Mouse (Mus musculus) fibroblast of lung, adult 2 months (primary cell): ENCODE measurements around the gene Ndufs7.

Source experiments
- DNase-seq: peaks from one replicate; pipeline ENCODE4 v3.0.0-alpha.2; 2011; ENCODE audit warnings: low read depth

Gene Ndufs7

DNA sequence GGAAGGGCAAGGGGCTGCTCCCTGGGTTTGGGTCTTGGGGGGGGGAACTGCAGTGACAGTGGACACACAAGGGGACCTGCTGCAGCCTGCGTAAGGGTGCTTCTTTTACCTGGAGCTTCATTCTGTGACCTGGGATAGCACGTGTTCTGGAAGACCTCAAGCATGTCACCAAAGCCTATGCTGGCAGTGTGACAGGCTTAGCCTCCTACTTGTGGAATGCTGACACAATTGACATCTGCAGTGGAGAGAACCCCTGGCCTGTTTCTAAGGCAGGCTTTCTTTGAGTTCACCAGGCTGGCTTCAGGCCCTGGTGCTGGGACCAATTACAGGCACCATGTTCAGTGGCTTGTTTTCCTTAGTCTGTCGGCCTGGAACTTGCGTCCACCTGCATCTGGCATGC is 45.4 kb downstream of the Ndufs7 start:
- DNase-seq, result no peak

DNA sequence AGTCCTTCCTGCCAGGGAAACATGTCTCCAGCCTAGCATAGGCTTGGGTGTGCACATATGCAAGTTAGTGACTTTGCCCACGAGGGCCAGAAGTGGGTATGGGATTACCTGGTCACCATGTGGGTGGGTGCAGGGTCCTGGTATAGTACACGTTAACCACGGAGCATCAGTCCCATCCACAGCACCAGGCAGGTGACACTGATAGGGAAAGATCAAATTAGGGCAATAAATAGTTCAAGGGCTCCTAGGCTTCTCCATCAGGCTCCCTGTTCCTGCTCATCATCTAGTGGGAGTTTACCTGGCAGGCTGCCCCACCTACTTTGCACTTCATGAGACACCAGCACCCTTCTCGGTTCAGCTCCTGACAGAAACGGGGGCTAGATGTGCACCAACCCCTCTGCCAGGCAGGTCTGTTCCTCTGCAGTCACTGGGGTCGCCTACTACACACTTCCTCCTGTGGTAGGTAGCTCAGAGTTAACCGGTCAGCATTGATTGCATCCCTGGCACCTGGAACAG is 45.9 kb downstream of the Ndufs7 start:
- DNase-seq, result no peak

DNA sequence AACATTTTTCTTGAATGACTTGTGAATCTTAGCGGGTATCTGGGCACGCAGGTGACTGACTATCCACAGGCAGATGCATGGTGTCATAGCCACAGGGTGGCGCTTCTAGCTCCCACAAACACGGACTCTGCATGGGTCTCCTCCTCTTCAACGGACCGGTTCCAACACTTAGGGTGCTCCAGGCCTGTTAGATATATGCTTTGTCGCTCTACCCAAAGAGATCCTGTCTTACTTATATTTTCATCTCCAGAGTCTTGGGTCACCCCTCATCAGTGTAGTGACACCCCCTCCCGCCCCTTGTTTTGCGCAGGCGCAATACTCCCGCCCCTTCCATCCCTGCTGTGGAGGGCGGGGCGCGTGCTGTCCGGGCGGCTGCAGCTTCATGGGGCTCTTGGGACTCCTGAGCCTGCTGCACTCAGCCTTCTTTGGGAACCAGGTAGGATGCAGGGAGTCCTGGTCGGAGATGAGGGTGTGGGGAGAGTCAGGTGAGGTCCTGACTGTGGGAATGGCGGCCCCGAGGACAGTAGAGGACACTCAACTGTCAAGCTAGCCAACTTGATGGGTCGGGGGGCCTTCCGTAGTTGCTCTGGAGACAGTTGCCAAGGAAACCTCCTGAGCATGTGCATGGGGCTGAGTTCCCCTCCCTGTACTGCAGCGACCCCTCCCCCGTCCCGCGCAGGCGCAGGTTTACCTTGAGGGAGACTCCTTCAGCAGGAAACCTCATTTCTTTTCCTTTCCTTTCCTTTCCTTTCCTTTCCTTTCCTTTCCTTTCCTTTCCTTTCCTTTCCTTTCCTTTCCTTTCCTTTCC is 46.9 kb downstream of the Ndufs7 start, which contains the start of gene Apc2:
Apc2 (plus strand) TSS at position 360 of the 808 bp plus-strand sequence.
- peak; percentile 41 for DNase-seq

DNA sequence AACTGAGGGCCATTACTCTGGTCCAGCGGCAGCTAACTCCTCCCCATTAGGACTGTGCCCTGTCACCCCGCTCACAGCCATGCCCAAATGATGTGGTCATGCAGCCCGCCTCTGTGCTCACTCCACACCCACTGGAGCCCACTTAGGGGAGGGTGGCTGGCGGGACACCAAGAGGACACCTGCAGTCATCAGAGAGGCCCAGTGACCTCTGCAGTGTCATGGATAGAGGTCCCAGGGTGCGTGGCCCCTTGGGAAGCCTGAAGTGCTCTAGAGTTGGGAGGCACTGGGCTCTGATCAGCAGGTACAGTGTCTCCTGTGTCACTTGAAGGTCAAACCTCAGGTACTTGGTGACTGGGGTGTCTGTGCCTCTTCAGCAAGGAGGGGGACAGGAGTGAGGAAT is 47.9 kb downstream of the Ndufs7 start:
- DNase-seq, result no peak

DNA sequence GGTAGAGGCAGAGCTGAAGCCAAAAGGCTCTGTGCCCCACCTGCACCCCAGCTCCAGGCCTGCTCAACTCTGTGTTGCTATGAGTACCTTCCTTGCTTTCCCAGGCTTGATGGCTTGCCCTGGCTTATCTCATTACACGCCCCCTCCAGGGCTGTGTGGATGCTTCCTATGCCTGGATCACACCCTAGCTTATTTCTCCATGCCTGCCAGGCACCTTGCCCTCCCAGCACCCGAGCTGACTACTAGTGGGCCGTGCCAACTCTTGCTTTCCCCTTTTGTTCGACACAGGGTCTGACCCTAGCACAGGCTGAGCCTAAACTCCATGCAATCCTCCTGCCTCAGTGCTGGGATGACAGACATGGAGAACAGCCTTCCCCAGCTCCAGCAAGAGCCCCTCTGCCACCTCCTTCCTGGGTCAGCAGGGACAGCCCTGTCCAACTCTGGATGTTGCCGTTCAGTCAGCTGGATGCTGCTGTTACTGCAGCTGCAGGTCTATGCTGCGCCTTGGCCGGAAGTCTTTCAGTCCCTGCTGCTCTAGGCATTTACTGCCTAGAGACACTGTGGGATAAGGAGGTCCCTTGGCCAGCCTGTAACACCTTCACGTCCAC is 48.7 kb downstream of the Ndufs7 start:
- DNase-seq, result no peak

DNA sequence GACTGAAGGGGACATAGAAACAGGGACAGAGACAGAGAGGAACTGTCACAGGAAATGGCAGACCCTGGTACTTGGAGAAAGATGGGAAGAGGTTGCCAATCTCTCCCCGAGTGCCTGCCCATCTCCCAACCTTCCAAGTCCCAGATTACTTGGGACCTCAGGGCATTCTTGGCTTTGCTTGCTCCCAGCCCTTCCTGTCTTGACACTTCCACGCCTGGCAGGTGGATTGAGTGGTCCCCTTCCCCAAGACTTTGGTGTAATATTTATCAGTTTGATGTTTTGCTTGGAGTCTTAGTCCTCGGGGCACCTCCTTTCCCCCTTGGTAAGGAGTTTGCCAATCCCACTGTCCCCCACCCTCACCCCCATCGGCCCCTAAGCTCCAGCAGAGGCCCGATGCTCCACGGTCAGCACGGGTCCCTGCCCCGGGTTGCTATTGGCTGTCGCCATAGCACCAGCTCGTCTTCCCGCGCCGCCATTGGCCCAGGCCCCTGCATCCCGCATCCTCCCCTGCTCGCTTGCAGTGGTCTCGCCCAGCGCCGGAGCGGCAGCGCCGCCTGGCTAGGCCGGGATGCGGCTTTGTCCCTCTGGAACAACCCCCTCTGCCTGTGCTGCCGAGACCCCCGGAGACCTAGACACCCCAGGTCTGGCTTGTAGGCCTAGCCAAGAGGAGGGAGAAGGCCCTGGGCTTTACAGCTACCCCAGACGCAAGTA is 49.8 kb downstream of the Ndufs7 start:
- DNase-seq, result no peak

DNA sequence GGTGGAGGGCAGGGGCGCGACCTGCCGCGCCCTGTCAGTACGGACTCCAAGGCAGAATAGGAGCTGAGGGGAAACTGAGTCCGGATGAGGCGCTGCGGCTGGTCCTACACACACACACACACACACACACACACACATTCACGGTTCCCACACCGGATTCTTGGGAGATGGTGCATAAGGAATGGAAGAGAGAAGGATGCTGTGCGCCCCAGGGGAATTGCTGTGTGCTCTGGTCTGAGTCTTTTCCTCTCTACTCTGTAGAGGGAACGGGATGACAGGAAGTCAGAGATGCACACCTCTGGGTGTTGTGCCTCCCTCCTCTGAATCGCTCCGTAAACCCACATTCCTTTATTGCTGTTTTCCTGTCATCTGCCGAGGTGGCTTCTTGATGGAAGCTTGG is 50.4 kb downstream of the Ndufs7 start:
- no peak for DNase-seq

DNA sequence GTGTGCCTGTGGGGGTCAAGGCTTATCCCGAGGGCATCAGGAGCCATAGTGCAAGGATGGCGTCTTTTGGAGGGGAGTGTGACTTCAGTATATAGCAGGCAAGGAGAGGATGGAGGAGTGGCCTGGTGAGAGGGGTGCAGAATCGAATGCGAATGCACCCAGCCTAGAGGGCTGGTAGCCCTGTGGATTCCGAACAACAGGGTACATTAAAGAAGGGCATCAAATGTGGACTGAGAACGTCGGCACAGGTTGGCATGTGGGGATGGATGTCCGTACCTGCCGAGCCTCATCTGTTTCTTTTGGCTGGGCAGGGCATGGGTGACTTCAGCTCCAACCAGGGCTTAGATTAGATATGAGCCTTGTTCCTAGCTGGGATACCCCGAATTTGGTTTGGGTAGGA is 50.9 kb downstream of the Ndufs7 start:
- no peak for DNase-seq

DNA sequence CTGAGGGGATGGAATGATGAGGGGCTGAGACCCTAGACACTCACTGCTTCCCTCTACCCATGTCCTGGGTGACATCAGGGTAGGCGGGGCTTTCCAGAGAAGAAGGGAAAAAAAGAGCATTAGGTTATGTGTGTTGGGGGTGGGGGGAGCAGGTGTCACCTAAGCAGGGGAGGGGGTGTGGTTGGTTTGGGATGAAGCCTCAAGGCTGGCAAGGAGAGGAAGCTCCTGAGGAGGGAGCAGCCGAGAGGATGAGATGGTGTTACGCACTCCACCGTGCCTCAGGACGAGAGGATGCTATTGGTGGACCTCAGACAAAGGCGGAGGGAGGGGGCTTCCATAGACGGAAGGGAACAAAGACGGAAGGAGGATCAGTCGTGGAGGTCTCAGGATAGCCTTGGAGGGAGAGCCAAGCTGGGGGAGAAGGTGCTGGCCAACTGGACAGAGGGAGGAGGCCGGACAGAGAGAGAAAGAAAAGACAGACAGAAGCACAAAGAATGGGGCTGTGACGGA is 51.8 kb downstream of the Ndufs7 start:
- DNase-seq, result no peak

DNA sequence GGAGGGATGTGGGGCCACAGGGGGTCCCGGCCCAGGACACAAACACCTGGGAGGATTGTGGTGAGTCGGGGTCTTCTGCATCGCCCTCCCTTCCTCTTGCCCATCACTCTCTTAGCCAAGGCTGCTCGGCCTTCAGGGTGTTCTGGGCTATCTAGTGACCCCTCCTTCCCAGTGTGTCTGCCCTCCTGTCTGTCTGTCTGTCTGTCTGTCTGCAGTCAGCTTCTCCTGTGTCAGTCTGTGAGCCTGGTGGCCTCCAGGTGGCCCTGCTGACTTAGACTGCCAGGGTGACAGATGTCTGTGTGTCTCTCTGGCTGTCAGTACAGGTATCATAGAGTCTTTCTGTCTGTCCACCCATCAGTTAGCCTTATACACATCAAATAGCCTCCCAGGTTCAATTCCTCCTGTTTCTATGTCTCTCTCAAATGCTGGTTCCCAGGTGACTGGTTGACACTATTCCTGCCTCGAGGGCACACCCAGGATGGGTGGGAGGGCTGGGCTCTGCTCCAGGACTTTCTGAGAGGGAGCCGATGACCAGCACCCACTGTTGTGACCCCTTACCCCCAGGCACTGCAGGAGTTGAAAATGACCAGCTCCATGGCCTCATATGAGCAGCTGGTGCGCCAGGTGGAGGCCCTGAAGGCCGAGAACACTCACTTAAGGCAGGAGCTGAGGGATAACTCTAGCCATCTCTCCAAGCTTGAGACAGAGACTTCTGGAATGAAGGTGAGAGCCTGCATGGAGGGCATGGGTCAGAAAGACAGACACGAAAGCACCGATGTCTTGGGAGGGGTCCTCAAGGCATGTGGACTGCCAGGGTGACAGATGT is 52.5 kb downstream of the Ndufs7 start:
- DNase-seq, result no peak

DNA sequence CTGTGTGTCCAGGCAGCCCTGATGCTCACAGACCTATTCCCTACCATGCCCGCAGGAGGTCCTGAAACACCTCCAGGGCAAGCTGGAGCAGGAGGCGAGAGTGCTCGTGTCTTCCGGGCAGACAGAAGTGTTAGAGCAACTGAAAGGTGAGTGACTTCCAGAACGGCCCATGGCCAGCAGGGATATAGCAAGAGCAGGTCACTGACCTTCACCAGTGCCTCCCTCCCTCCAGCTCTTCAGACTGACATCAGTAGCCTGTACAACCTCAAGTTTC is 53.1 kb downstream of the Ndufs7 start:
- no peak for DNase-seq

DNA sequence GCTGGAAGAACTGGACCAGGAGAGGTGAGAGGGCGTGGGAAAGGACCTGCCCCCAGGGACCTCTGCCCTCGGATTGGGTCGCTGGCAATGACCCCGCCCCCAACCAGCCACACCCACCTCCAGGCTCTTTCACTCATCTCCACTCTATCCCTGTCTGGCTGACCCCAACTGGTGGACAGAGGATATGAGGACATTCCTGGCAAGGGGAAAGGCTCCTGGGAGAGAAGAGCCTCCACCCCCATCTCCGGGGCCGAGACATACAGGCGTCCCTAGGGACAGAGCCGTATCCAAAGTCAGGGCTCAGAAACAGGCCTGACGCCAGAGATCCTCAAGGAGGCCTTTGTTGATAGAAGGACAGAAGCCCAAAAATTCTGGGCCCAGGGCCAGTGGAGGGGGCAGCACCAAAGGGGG is 53.6 kb downstream of the Ndufs7 start:
- no peak for DNase-seq

DNA sequence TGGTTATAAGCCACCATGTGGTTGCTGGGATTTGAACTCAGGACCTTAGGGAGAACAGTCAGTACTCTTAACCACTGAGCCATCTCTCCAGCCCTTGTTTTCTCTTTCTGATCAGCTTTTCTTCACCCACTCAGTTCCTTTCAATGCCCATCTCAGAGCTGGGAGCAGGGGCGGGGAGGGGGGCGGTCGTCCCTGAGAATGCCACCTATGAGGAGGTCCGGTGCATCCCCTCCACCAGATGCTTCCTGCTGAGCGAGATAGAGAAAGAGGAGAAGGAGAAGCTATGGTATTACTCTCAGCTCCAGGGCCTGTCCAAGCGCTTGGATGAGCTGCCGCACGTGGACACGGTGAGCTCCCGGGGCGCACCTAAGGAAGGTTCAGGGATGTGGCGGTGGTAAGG is 55.5 kb downstream of the Ndufs7 start:
- no peak for DNase-seq

DNA sequence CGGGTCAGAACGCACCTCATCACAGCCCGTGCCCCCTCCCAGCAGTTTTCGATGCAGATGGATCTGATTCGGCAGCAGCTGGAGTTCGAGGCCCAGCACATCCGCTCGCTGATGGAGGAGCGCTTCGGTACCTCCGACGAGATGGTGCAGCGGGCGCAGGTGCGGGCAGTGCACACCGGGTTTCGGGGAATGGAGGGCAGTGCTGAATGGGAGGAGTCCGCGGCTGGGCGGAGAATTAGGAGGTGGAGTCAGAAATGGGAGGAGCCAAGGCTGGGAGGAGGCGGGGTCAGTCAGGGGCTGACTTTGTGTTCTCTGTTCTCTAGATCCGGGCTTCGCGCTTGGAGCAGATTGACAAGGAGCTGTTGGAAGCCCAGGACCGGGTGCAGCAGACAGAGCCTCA is 55.9 kb downstream of the Ndufs7 start:
- no peak for DNase-seq
